Mouse (Mus musculus) limb, embryonic 14.5 days (tissue): Measurements from ENCODE around the gene Ldb1. TPM values are rescaled to one million over a fixed set of nuclear protein-coding genes. Genes with fewer than 3 reads are reported as not detected.
A peak's percentile ranks its signal among the peaks of the same experiment; 100 is the strongest.
"Not testable (repeated sequence)": the region's sequence is repeated elsewhere in the genome, so short reads cannot be mapped to it uniquely, and the experiment has no call there.

Source experiments
- ATAC-seq: fragments of 200-750 bp; cut with Nextera tagmentation; 2 replicates; pipeline ENCODE4 v1.8.0; 2017; ENCODE audit warnings: low read depth, moderate number of reproducible peaks, moderate TSS enrichment; ENCODE audit not compliant: low FRiP score
- DNase-seq: peaks from one replicate; pipeline ENCODE4 v3.0.0-alpha.2; 2015; ENCODE audit warnings: low spot score
- H3K27ac ChIP-seq: fragments of 300-500 bp; sonication (generic); replicated peaks from 2 replicates; pipeline ENCODE4 v1.5.1; 2014; ENCODE audit warnings: low read depth, mild to moderate bottlenecking, low read length, moderate library complexity, mixed read lengths
- H3K27me3 ChIP-seq: fragments of 300-500 bp; sonication (generic); 2 replicates; pipeline ENCODE4 v1.6.1; 2014; ENCODE audit warnings: low read length, mixed read lengths; ENCODE audit not compliant: control insufficient read depth, insufficient read depth
- H3K36me3 ChIP-seq: fragments of 300-500 bp; sonication (generic); 2 replicates; pipeline ENCODE4 v1.6.1; 2014; ENCODE audit warnings: mild to moderate bottlenecking, low read length, moderate library complexity, mixed read lengths; ENCODE audit not compliant: control insufficient read depth, insufficient read depth
- H3K4me1 ChIP-seq: fragments of 300-500 bp; sonication (generic); 2 replicates; pipeline ENCODE4 v1.6.1; 2014; ENCODE audit warnings: antibody characterized with exemption, low read length, mixed read lengths; ENCODE audit not compliant: control insufficient read depth, insufficient read depth
- H3K4me2 ChIP-seq: fragments of 300-500 bp; sonication (generic); replicated peaks from 2 replicates; pipeline ENCODE4 v1.6.1; 2014; ENCODE audit warnings: low read depth, mild to moderate bottlenecking, low read length, moderate library complexity; ENCODE audit not compliant: severe bottlenecking
- H3K4me3 ChIP-seq: fragments of 300-500 bp; sonication (generic); replicated peaks from 2 replicates; pipeline ENCODE4 v1.5.1; 2014; ENCODE audit warnings: low read length
- H3K9ac ChIP-seq: fragments of 300-500 bp; sonication (generic); 2 replicates; pipeline ENCODE4 v1.6.1; 2014; ENCODE audit warnings: mild to moderate bottlenecking, low read depth, low read length, moderate library complexity; ENCODE audit not compliant: severe bottlenecking
- H3K9me3 ChIP-seq: fragments of 300-500 bp; sonication (generic); 2 replicates; pipeline ENCODE4 v1.6.1; 2016; ENCODE audit warnings: low read length; ENCODE audit not compliant: control insufficient read depth
- POLR2A ChIP-seq: fragments of 200-500 bp; IDR thresholded peaks from 2 replicates; pipeline ENCODE4 v1.8.0; 2012; ENCODE audit warnings: inconsistent platforms, mild to moderate bottlenecking, moderate library complexity, borderline replicate concordance; ENCODE audit not compliant: insufficient read depth, insufficient read length; ENCODE audit errors: extremely low read depth
- WGBS: fragments of 180-500 bp; shearing (Covaris S2); extraction: QIAGEN DNeasy Blood & Tissue Kit; methylation state at CpG from one replicate; pipeline ENCODE4 v1.1.7; 2014; 5-methylcytosine and 5-hydroxymethylcytosine counted together
- polyA plus RNA-seq, 2 experiments: library from polyadenylated mRNA; depleted of rRNA in 1 of 2; stranded (reverse) in 1 of 2; unstranded in 1 of 2; fragments of >200 nt; fragmentation: Nextera tagmentation in 1 of 2; extraction: Ambion mirVana in 1 of 2; gene quantifications; 2 replicates each; pipeline versions ENCODE4 v1.2.1 to v1.2.3; 2012 to 2014

Gene Ldb1
- polyA plus RNA-seq, 2 experiments: 93.8 to 412 TPM

- TF ChIP-seq POLR2A: no peak
These were observed 47.6 kb downstream of the Ldb1 start for GRCm38 (mm10) chr19:45997365-45997764.

DNA sequence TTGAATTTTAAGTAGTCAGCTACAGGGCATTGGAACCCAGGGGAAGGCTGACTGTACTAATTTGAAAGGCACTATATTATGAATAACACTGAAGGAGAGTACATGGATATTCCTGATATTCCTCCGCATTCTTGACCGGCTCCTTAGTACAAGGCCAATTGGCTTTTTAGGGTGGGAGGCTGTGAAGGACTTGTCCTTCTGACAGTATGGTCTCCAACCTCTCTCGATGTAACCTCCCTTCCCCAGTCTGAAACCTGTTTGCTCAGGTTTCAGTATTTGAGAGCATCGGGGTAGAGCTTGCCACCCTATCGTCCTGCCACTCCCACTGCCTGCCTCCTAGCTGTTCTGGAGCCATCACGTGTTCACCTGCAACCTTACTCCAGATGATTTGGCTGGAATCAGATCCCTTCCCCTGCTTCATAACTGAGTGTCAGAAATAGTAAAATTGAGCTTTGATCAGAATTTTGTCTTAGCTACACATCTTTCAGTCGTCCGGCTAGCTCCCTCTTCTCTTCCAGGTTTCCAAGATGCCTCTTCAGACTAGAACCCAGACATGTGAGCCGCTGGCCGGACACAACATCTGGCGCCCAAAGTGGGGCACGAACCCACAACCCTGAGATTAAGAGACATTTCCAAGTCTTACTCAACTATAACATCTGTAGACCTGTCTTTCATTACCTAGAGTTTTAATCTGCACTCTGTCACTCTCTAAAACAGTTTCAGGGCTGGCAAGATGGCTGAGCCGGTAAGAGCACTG is 50.9 kb downstream of the Ldb1 start:
- 0 out of 2 replicates have a peak, but pooled peaks cover 3% of the 10 kb centered on the region for H3K4me1 ChIP-seq
- no peak overlapping the region for H3K9ac ChIP-seq
- H3K27me3 ChIP-seq: no peaks in the 10 kb centered on the region
- WGBS: 96% methylated on average over 13 of the region's 13 CpGs
- H3K4me3 ChIP-seq: no peak overlapping the region
- no peak for ATAC-seq
- DNase-seq: no peak
- H3K36me3 ChIP-seq: peaks cover 4% of the 10 kb centered on the region; the same call in 1 of the 2 replicates
- no peak overlapping the region for H3K27ac ChIP-seq
- H3K9me3 ChIP-seq: peaks cover 8% of the 10 kb centered on the region
- TF ChIP-seq POLR2A: no peak
- no peak overlapping the region for H3K4me2 ChIP-seq

More at GRCm38 (mm10) chr19:45997365-45997764, 47.6 kb downstream of the Ldb1 start:
- H3K27me3 ChIP-seq: no peaks in the 10 kb centered on the region
- H3K36me3 ChIP-seq: no peaks in the 10 kb centered on the region
- ATAC-seq (no peak), DNase-seq (no peak)
- H3K4me2 ChIP-seq: peak overlapping the region; percentile 58
- peak overlapping the region; percentile 91 for H3K9ac ChIP-seq
- WGBS: 61% methylated on average over 5 of the region's 5 CpGs
- H3K27ac ChIP-seq: no peak overlapping the region
- H3K4me1 ChIP-seq: 0 out of 2 replicates have a peak, but pooled peaks cover 3% of the 10 kb centered on the region
- H3K4me3 ChIP-seq: peak overlapping the region; percentile 93
- H3K9me3 ChIP-seq: peaks cover 8% of the 10 kb centered on the region

DNA sequence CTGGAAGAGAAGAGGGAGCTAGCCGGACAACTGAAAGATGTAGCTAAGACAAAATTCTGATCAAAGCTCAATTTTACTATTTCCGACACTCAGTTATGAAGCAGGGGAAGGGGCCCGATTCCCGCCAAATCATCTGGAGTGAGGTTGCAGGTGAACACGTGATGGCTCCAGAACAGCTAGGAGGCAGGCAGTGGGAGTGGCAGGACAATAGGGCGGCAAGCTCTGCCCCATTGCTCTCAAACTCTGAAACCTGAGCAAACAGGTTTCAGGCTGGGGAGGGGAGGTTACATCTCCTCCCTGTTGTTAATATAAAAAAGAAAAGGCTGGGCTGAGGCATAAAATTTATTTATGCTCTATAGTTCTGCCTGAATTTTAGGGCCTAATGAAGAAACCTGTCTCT is 51.6 kb downstream of the Ldb1 start:
- not testable (repeated sequence) for ATAC-seq, H3K9me3 ChIP-seq, H3K4me1 ChIP-seq, DNase-seq, H3K36me3 ChIP-seq, H3K27me3 ChIP-seq, H3K4me3 ChIP-seq, H3K4me2 ChIP-seq, H3K9ac ChIP-seq, H3K27ac ChIP-seq
- WGBS: 83% methylated on average over 6 of the region's 6 CpGs

- no peaks in the 10 kb centered on the region for H3K27me3 ChIP-seq
- H3K4me2 ChIP-seq: no peak overlapping the region
- no peak overlapping the region for H3K27ac ChIP-seq
- H3K36me3 ChIP-seq: peaks cover 14% of the 10 kb centered on the region
- no peak for TF ChIP-seq POLR2A
- no peak overlapping the region for H3K9ac ChIP-seq
- H3K4me1 ChIP-seq: no peaks in the 10 kb centered on the region
- WGBS: 90% methylated on average over 3 of the region's 3 CpGs
- no peak overlapping the region for H3K4me3 ChIP-seq
- DNase-seq: no peak
- ATAC-seq: no peak
- peaks cover 8% of the 10 kb centered on the region for H3K9me3 ChIP-seq
These were observed 53.8 kb downstream of the Ldb1 start for GRCm38 (mm10) chr19:45991171-45991570.

DNA sequence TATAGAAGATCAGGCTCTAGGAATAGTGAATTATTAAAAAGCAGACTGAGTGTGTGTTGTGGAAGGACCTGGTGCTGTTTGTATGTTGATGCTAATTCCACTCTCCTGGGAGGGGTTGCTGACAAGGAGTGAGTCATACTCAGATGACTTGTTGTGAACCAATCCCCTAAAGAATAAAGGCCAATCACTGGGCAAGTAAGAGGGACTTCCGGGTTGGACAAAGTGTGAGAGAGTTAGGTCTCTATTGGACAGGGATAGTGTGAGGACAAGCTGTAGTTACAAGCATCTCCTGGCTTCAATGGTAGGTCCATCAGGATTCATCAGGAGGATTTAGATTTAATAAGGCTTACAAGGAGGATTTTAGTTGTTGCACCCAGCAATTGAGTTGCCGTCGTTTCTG is 56.8 kb downstream of the Ldb1 start:
- no peak for DNase-seq
- Histone ChIP-seq H3K4me1 (no peaks in the 10 kb centered on the region), H3K4me2 (no peak overlapping the region), H3K27ac (no peak overlapping the region), H3K27me3 (no peaks in the 10 kb centered on the region), H3K9ac (no peak overlapping the region), H3K36me3 (peaks cover 14% of the 10 kb centered on the region), H3K9me3 (no peaks in the 10 kb centered on the region), H3K4me3 (no peak overlapping the region)
- 95% methylated on average over 3 of the region's 3 CpGs for WGBS
- no peak for ATAC-seq
- no peak for TF ChIP-seq POLR2A
